Mouse (Mus musculus) layer of hippocampus, adult 18-20 months (tissue): ENCODE data around the gene Pex16. TPM values are rescaled to one million over a fixed set of nuclear protein-coding genes. Genes with fewer than 3 reads are reported as not detected.

Experiments
- DNase-seq, 2 experiments: peaks; one replicate each; pipeline ENCODE4 v3.0.0; 2022; ENCODE audit warnings: low spot score in 2 of 2
- total RNA-seq, 2 experiments: library from RNA; stranded (reverse); gene quantifications; 2 replicates each; pipeline ENCODE4 v1.2.3; 2021

The Pex16 gene
- total RNA-seq, 2 experiments from 2014 or later, result 31.7 to 32.8 TPM

DNA sequence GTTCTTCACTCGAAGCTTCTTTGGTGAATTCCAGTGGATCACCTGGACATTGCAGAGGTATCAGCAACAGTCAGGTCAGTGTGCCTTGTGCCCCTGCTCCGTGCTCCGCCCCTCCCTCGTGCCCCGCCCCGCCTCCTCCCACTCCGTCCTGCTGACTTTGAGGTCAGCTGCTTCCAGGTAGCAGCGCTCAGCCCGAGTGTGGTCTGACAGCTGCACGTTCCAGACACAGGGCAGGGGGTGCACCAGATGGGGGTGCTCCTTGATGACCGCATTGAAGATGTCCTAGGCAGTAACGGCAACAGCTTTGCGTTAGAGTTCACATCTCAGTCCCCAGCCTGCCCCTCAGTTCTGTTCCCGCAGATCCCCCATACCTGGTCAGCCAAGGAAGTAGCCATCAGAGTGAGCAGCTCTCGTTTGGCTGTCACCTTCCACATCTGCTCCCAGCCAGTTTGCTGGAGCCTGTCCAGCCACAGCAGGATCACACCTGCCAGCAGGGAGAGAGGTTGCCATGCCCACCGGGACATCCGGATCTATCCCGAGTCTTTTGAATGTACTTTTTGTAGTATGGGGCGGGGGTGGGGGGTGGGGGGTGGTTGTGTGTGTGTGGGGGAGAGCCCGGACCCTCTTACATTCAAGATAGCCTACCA, 7.0 kb upstream of the Pex16 start:
- no peak for DNase-seq

DNA sequence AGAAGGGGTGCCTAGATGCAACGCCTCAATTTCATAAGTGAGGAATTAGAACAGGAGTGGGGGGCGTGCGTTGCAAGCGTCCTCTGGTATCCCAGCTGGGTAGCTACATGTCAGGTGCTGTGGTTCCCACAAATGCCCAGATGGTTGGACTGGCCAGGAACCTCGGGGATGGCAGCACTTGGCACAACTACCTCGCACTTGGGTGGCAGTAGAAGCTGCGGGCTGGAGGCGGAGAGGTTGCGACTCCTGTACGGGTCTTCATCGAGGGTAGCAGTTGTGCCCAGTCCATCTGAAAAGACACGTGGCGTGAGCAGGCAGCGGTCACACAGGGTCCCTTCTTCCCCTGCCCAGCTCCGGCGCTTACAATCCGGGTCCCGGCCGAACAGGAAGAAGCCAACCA, 4.1 kb upstream of the Pex16 start:
- DNase-seq, result no peak

DNA sequence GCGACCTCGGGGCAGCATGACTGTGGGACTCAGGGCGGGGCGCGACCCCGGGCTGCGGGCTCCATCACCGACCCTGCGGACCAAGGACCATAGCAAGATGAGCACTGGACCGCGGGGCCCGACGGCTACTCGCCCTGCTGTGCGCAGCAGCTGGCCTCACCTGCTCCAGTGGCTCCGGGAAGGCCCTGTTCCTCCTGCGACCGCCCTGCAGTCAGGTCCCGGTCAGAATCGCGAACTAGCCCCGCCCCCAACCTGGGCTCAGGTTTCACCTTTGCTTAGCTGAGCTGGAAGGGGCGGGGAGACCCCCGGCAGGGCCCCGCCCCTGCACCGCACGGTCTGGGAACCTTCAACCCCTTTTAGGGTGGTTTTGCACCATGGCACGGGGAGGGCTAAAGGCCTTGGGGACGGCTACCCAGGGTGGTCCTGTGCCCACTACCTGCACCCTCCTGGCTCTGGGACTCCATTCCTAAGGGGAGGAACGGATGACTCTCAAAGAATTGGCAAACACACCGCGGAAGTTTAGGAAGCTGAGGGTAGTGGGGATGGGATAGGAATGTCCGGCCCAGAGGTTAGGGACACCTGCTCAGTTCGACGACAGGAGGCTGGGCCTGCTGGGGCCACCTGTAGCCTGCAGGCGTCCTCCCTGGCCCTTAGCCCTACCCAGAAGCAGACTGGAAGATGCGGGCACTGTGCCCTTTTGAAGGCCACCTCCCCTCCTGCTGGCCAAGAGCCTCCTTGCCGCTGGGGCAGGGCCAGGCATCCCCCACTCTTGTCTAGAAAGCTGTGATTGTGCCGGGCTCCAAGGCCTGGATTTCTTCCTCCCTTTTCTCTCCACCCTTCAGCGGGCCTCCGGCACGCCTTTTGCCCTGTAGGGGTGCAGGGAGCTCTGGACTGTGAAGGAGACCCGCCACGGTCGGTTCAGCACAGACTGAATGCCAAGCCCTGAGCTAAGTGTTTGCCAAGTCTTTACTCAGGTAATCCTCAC, 3.4 kb upstream of the Pex16 start:
- no peak for DNase-seq

DNA sequence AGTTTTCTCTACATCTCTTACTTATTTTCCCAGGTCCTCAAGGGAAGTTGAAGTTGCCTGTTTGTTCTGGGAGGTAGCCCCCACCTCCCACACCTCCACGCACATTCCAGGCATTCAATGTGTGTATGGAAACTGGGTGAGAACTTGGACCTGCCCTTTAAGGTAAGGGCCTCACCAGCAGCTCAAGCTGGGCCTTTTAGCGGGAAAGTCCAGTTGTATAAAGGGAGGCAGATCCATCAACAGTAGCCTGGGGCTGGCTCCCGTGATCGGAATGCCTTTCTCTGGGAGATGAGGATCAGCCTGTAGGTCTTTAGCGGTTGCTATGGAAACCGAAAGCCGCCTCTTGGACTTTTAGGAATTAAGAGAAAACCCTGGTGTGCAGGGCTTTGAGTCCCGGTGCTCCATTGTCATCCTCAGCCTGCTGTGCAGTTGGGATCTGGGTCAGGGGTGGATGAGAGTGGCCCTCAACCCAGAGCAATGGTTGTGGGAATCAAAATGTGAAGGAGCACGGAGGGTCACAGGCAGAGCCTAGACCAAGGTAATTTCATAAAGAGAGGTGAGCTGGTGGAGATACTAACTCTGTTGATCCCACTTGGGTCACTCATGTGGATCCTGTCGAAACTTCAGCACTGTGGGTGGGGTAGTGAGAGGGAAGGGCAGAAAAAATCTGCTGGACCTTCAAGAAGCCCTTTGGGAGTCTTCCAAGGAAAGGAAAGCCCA, 2.3 kb upstream of the Pex16 start:
- DNase-seq, result no peak

DNA sequence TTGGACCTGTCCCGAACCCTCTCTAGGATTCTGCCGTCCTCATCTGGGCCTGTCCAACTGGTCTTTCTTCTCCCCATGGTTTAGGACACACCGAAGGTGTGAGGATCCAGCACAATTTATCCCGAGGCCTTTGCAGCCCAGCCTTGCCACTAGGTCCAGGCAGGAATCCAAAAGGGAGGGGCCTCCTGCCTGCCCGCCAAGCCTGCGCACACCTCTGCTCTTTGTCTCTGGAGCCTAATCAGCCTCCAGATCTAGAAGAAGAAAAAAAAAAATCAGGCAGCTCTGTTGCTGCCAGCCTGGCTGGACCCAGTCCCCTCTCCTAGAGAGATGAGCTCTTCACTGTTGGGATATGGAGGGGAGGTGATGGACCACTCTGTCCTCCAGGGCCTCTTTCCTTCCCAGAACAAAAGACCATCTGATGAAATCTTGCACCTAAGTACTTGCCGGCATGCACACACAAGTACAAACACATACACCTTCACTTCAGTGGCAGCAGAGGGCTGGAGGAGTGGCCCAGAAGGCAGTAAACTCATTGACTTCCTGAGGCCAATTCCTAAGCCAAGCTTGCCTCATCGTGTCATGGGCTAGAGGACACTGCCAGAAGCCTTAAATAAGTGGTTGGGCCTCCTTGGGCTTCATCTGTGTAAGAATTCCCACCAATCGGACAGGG, 1.6 kb upstream of the Pex16 start:
- DNase-seq, result no peak

DNA sequence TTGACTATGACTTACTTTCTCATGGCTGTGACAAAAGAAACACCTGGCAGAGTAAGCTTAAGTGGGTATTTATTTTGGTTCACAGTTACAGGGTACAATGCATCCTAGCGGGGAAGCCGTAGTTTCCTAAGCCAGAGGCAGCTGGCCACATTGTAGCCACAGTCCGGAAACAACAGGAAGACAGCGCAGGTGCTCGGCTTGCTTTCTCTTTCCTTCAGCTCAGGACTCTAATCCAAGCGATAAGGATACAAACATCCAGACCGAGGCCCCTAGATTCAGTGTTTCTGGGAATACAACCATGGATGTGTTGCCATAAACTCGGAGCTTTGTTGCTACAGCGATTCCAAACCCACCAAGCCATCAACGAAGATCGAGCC, 1.1 kb upstream of the Pex16 start:
- DNase-seq, result no peak

DNA sequence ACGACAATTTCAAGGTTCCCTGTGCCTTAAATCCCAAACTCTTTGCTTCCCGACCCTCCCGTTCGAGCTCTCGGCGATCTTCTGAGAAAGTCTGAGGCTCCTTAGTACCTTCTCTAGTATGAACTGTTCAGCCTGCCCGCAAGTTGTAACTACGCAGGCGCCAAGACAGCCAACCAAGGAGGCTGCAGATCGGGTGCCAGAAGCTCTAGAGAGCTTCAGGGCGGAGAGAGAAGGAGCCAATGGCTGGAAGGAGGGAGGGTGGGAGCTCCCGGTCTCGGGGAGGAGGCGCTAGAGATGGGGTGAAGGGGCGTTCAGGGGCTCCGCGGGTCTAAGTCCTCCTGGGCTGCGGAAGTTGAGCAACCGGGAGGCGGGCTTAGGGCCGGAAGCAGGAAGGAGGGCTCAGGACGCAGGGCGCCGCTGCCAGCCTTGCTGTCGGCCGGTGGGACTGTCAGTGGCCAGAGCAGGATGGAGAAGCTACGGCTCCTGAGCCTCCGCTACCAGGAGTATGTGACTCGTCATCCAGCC, 685 bp downstream of the Pex16 start:
- peak; percentile 96 to 97 for DNase-seq

DNA sequence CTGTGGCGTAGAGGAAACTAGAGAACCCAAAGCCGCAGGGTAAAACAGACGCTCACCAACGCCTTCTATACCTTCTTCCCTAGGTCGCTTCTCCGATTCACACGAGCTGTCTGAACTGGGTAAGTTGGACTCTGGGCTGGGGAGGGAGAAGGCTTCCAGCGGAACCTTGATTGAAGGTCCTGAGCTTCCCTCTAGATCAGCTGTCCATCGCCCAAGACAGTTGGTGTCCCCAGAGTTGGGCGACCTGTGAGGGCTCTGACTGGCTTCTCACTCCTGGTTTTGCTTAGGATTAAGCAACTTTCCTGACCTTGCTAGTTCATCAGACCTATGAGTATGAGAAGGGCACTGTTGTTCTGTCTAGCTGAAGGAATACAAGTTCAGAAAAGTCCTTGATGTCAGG, 1.3 kb downstream of the Pex16 start:
- no peak for DNase-seq

DNA sequence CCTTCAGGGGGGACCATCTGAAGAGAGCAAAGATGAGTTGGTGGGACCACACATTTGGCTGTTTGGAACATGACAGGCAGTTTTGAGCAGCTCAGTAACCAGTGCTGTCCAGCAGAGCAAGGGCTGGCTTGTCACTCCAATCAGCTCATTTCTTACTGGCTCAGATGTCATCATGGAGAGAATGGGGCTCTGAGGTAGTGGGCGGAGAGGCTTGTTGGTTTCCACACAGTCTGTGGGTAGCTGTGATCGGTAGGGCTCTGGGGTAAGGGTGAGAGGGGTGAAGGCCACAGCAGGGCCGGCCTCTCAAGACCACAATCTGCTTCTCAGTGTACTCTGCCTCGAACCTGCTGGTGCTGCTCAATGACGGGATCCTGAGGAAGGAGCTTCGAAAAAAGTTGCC, 1.8 kb downstream of the Pex16 start:
- no peak for DNase-seq

DNA sequence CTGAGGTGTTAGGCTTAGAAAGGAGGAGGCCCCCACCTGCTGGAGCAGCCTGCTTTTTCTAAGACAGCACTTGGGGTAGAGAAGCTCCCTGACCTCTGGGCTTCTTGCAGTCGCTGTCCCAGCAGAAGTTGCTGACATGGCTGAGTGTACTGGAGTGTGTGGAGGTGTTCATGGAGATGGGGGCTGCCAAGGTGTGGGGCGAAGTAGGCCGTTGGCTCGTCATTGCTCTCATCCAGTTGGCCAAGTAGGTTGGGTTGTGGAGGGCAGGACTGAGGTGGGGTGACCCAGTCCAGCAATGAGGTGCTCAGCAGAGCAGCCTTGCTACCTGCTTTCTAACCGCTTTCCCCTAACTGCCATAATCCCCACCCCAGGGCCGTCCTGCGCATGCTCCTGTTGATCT, 2.8 kb downstream of the Pex16 start:
- DNase-seq, result no peak

DNA sequence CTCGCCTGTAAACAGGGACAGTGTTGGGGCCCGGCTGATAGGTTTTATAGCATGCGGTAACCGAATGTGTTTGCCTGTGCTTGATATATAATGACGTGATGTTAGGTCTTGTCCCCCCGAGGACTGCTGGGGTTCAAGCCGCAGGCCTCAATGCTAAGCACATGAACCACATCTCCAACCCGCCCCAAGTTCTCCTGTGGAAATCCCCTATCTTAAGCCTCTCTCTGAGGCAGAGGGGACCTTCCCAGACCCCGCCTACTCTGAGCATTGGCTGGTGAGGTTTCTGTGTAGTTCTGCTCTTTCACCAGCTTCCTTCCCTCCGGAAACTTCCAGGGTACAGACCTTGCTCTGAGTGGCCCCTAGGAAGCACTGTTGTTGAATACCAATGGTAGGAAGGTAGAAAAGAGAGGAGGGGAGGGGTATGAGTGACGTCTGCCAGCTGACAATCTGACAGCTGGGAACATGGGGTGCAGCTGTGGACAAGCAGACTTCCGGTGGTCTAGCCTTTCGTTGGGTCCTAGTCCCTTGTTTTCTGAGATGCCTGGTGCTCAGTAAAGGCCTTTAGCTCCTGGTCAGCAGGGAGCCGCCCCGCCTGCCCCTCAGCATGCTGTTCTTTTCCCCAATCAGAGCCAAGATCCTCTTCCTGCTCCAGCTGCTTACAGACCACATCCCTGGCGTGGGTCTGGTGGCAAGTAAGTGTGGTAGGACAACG, 5.5 kb downstream of the Pex16 start:
- DNase-seq, result no peak

DNA sequence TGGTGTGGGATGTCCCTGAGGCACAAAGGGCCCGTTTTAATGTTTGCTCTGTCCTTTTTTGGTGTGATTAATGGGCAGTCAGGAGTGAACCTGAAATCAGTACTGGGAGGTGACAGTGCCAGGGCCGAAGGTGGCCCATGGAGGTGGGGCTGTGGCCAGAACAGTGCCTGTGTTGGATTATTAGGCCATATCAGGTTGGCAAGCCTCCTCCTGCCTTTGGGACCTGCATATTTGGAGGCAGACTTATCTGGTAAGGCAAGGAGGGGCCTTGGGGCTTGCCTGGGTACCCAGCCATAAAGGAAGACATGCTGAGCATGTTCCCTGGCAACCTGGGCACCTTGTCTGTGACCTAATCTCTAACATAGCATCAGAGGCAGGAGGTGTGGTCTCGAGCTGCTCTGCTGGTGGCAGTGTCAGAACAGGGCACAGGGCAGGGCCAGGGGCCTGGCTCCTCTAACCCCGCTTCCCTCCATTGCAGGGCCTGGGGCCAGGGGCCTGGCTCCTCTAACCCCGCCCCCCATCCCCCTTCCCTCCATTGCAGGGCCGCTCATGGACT, 6.1 kb downstream of the Pex16 start:
- DNase-seq, result no peak

DNA sequence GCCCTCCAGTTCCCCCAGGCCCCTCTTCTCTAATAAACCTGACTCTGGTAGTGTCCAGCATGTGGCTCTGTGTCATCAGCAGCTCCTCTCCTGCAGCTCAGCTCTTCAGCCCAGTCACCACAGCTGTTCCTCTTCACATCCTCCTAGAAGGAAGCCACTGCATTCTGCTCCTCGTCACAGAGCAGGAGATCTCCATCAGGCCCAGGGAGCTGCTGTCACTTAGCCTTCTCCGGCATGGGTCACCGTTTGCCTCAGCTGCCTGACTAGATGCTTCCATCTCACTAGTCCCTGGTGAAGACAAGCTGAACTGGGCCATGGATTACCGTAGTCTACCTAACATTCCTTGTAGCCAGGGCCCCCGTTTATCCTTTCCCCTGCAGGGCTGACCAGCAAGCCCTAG, 6.7 kb downstream of the Pex16 start:
- no peak for DNase-seq

DNA sequence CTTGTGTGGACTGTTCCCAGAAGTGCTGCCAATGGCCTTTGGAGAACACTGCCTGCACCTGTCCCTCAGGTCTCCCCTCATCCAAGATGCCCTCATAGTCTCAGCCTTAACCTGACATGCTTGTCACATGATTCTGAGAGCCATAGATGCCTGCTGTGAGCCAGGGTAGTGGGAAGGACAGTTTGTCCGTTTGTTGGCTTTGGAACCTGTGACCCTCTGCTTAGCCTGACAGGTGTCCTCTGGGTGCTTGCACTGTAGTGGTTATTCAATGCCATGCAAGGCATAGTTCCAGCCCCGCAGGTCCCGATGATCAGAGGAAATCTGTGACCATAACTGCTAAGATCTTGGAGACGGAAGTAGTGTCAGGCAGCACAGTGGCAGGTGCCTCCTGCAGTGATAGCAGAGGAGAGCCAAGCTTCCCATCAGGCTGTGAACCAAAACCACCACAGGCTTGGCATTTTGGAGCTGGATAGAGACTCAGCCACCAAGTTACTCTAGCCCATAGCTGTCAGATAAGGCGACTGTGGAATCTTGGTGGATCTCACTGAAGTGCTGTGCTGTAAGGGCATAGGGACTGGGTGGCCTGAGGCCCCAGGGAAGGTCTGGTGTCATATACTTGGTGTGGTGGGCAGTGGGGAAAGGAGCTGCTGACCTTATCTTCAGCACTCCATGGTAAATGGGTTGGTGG, 7.6 kb downstream of the Pex16 start, which contains the start of gene 1700029I15Rik:
Gene 1700029I15Rik (plus strand): TSS at position 638 of the 688 bp plus-strand sequence.
- DNase-seq, result no peak

DNA sequence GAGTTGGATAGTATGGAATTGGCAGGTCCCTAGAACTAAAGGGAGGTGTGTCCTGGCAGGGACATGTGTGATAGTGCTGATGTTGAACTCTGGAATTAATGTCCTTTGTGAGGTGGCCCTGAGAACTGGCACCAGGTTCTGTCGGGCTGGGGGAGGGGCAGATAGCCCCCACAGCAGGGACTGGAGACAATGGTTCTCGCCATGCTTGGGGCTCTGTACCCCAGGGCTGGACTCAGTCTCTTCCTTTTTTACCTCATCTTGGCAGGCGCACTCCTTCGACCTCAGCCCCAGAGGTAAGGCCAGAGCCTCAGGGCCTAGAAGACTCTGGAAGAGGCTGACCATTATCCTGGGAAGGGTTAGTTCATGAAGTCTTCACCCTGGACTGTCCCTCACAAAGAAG, 8.3 kb downstream of the Pex16 start:
- DNase-seq, result no peak

DNA sequence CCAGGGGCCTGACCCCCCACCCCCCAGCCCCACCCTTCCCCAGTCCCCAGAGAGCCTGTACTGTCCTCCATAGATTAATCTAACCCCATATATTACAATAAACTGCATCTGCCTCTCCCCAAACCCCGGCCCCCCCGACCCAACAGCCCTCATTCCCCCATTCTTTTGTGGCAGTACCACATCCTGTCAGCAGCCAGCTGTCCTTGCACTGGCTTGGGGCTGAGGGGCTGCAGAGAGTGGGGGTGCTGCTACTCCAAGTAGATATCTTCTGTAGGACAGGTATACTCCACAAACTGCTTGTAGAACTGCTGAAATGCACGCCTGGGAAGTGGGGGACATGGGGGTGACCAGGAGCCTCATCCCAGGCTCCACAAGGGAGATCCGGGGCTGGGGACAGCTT, 9.6 kb downstream of the Pex16 start:
- no peak for DNase-seq

DNA sequence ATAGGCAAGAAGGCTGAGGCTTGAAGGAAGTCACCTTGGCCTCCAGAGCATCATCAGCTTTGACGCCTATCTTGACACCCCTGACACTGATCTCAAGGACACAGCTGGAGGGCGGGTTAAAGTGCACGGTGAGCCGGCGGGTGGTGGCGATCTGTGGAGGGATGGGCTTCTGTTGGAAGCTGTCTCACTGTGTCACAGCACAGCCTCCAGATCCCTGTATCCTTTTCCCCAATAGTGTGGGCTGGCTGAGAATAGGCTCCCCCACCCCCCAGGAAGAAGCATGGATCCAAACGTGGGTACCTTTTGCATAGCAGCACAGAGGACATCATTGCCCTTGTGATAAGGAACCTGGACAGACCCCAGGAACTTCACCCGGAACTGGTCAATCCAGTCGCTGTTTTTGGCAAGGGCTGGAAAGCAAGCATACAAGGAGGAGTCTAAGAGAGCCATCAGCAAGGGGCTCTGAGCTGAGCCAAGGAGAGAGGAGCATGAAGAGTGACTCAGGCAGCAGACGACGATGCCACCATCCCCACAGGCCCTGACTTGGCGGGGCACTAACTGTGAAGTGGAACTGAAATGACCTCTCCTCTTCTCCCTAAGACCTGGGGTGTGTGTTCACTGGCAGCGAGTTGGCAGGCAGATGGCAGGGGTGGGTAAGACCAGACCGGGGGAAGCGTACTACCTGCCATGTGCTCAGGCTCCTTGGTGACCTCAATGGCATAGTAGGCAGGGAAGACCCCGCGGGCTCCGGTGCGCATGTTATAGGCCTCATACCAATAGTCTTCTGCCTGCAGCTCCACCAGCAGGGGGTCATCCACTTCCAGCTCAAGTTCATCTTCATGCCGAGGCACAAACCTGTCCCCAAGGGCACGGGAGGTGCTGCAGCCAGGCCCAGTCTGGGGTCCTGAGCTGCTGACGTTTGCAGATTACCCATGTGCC, 10.9 kb downstream of the Pex16 start:
- DNase-seq, result no peak

DNA sequence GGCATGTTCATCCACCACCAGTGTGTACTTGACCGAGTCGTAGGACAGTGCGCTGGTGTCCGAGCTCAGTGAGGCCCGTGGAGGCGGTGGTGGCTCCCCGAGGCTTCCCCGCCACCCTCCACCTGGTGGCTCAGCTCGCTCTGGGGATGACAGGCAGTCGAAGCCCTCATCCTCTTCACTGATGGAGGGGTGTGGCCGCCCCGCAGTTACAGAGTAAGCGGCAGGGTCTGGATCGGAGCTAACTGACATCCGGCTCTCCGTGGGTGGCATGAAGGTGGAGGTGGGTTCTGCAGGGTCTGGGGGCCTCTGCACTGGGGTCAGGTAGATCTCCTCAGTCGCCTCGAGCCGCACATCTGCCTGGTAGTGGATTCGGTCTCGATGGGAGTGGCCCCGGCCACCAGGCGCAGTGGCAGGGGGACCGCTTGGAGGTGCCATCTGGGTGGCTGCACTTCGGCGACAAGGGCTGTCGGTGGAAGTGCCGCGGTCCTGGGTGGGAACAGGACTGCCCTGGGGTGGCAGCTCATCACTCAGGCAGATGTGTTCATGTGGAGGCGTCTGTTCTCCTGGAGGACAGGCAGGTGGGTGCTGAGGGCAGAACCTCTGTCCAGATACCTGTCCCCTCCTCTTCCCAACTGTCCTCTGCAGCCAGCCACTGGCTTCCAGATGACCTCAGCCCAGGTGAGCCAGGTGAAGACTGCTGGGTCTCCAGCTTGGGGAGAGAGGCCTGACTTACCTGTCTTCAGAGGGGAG, 12.5 kb downstream of the Pex16 start:
- no peak for DNase-seq
